Mouse (Mus musculus): ENCODE measurements around the gene Serinc3. TPM values are rescaled to one million over a fixed set of nuclear protein-coding genes. Genes with fewer than 3 reads are reported as not detected.

Serinc3 gene
- polyA plus RNA-seq, 1 experiment: 88.9 TPM

GRCm38 (mm10) chr2:163574321-163574720 is 70.6 kb downstream of the Serinc3 start:
- Histone ChIP-seq H3ac (ENCODE audit: control insufficient read depth, insufficient read length) (no peak overlapping the region), H3K27me3 (ENCODE audit: control insufficient read depth, insufficient read depth, insufficient read length) (peaks cover 54% of the 10 kb centered on the region), H3K4me2 (ENCODE audit: low read depth) (no peak overlapping the region), H3K79me2 (ENCODE audit: control insufficient read depth, insufficient read depth) (no peaks in the 10 kb centered on the region), H3K36me3 (ENCODE audit: control insufficient read depth, insufficient read depth) (no peaks in the 10 kb centered on the region), H3K4me3 (no peak overlapping the region)
- TF ChIP-seq POLR2AphosphoS2 (IDR thresholded peaks at IDR 0.05; ENCODE audit: insufficient read length, low read depth) (no peak), CEBPB (IDR thresholded peaks at IDR 0.05; ENCODE audit: insufficient read depth, poor library complexity, severe bottlenecking) (no peak), MAX (IDR thresholded peaks at IDR 0.05; ENCODE audit: low read depth) (no peak), USF1 (IDR thresholded peaks at IDR 0.05; ENCODE audit: low read depth) (no peak), MYOD1 (IDR thresholded peaks at IDR 0.05; ENCODE audit: control insufficient read depth in 1 of 3, insufficient read length in 2 of 3, low read depth in 2 of 3) (no peak), E2F4 (IDR thresholded peaks at IDR 0.05; ENCODE audit: insufficient read depth) (no peak)

Other genes with a start within 250 kb of the Serinc3 start
- gene Jph2, start 247.1 kb downstream of the Serinc3 start, polyA plus RNA-seq (2012; fragmentation: generic; extraction: Trizol): 217 TPM
- gene Oser1, start 220.4 kb downstream of the Serinc3 start, polyA plus RNA-seq (2012; fragmentation: generic; extraction: Trizol): 30.3 TPM
- gene Gdap1l1, start 206.7 kb downstream of the Serinc3 start, polyA plus RNA-seq (2012; fragmentation: generic; extraction: Trizol): 0.43 TPM
- gene Fitm2, start 172.5 kb downstream of the Serinc3 start, polyA plus RNA-seq (2012; fragmentation: generic; extraction: Trizol): 24.6 TPM
- 44.0 TPM for gene R3hdml, start 152.8 kb downstream of the Serinc3 start, polyA plus RNA-seq (2012; fragmentation: generic; extraction: Trizol)
- not detected for gene Hnf4a, start 138.3 kb downstream of the Serinc3 start, polyA plus RNA-seq (2012; fragmentation: generic; extraction: Trizol)
- 20.2 TPM for gene Ttpal, start 42.8 kb downstream of the Serinc3 start, polyA plus RNA-seq (2012; fragmentation: generic; extraction: Trizol)
- 799 TPM for gene Pkig, start 13.3 kb upstream of the Serinc3 start, polyA plus RNA-seq (2012; fragmentation: generic; extraction: Trizol)
- 0.60 TPM for gene Ada, start 105.1 kb upstream of the Serinc3 start, polyA plus RNA-seq (2012; fragmentation: generic; extraction: Trizol)
- gene Ccn5, start 175.7 kb upstream of the Serinc3 start, polyA plus RNA-seq (2012; fragmentation: generic; extraction: Trizol): 2.0 TPM
- not detected for gene Kcnk15, start 208.5 kb upstream of the Serinc3 start, polyA plus RNA-seq (2012; fragmentation: generic; extraction: Trizol)

Measured in myocyte (in vitro differentiated cells).